Comparison of ENCODE assay signal across 8 mouse cellular contexts in genomic region chr17:83109792-83110440, GRCm38 (mm10).
DNase-seq lines count a peak whose midpoint lies in the region; ATAC-seq and TF ChIP-seq lines count a peak whose summit lies in the region.

No protein-coding gene starts in this region.

- ATAC-seq in kidney, embryonic 16.5 days (ENCODE audit: low FRiP score, low TSS enrichment), result no peak
- no peak for ATAC-seq in embryonic facial prominence, embryonic 13.5 days (ENCODE audit: insufficient number of reproducible peaks, insufficient read depth, low FRiP score, low TSS enrichment, low read depth)
- peak; percentile 67 for ATAC-seq in heart, embryonic 14.5 days (ENCODE audit: insufficient number of reproducible peaks, insufficient read depth, low FRiP score, low read depth)
- ATAC-seq in erythroid progenitor cell, adult 5-6 weeks (replicated peaks; ENCODE audit: low FRiP score, poor library complexity, severe bottlenecking), result no peak

- no peaks in the 10 kb centered on the region for H3K27me3 ChIP-seq in kidney, embryonic 16.5 days (ENCODE audit: insufficient read depth, low read length)
- peaks cover 92% of the 10 kb centered on the region for H3K27me3 ChIP-seq in embryonic facial prominence, embryonic 13.5 days
- no peaks in the 10 kb centered on the region for H3K27me3 ChIP-seq in heart, embryonic 14.5 days (ENCODE audit: control insufficient read depth, insufficient read depth, low read length)

- no peak overlapping the region for H3K4me3 ChIP-seq in kidney, embryonic 16.5 days (ENCODE audit: low read length)
- no peak overlapping the region for H3K4me3 ChIP-seq in embryonic facial prominence, embryonic 13.5 days
- no peak overlapping the region for H3K4me3 ChIP-seq in heart, embryonic 14.5 days (ENCODE audit: control insufficient read depth in 1 of 2, insufficient read depth in 1 of 2, low read depth in 1 of 2, low read length in 2 of 2)
- H3K4me3 ChIP-seq in left cerebral cortex, adult 2 months, result no peak overlapping the region

- DNase-seq in kidney, adult 18-20 months, result no peak
- DNase-seq in left cerebral cortex, adult 2 months (ENCODE audit: extremely low spot score in 1 of 2, low spot score in 2 of 2), result peak; percentile 29 to 65
- DNase-seq in right cerebral cortex, adult 2 months (ENCODE audit: low spot score in 2 of 2), result peak; percentile 73 to 74
- DNase-seq in thymus, postnatal 0 days (ENCODE audit: low spot score), result no peak

- no peak overlapping the region for H3K4me2 ChIP-seq in kidney, embryonic 16.5 days (replicated peaks; ENCODE audit: low read depth, low read length)
- H3K4me2 ChIP-seq in embryonic facial prominence, embryonic 13.5 days, result no peak overlapping the region
- H3K4me2 ChIP-seq in heart, embryonic 14.5 days (ENCODE audit: low read length), result peak overlapping the region; percentile 9; the same call in 1 of the 2 replicates

- no peaks in the 10 kb centered on the region for H3K36me3 ChIP-seq in kidney, embryonic 16.5 days (ENCODE audit: insufficient read depth, low read length)
- H3K36me3 ChIP-seq in embryonic facial prominence, embryonic 13.5 days, result no peaks in the 10 kb centered on the region
- no peaks in the 10 kb centered on the region for H3K36me3 ChIP-seq in heart, embryonic 14.5 days (ENCODE audit: control insufficient read depth, insufficient read depth, low read length)

- intact Hi-C loops in left cerebral cortex, adult 2 months (cut with DNase I), result no loop called here

- 61% methylated on average over 10 of the region's 10 CpGs for WGBS in kidney, embryonic 16.5 days
- WGBS in embryonic facial prominence, embryonic 13.5 days, result 37% methylated on average over 10 of the region's 10 CpGs
- 11% methylated on average over 10 of the region's 10 CpGs for WGBS in heart, embryonic 14.5 days

- no peaks in the 10 kb centered on the region for H3K9me3 ChIP-seq in kidney, embryonic 16.5 days (ENCODE audit: low read length)
- H3K9me3 ChIP-seq in embryonic facial prominence, embryonic 13.5 days, result no peaks in the 10 kb centered on the region
- no peaks in the 10 kb centered on the region for H3K9me3 ChIP-seq in heart, embryonic 14.5 days (ENCODE audit: control insufficient read depth, low read length)

- TF ChIP-seq CTCF in left cerebral cortex, adult 2 months (IDR thresholded peaks at IDR 0.05), result no peak

- H3K4me1 ChIP-seq in kidney, embryonic 16.5 days (ENCODE audit: insufficient read depth, low read length), result peaks cover 13% of the 10 kb centered on the region
- H3K4me1 ChIP-seq in embryonic facial prominence, embryonic 13.5 days, result peaks cover 21% of the 10 kb centered on the region
- peaks cover 28 to 40% of the 10 kb centered on the region in 2 experiments for H3K4me1 ChIP-seq in heart, embryonic 14.5 days (ENCODE audit: control insufficient read depth in 2 of 2, insufficient read depth in 2 of 2, low read length in 2 of 2)

- H3K27ac ChIP-seq in kidney, embryonic 16.5 days (ENCODE audit: low read length), result peak overlapping the region; percentile 50
- H3K27ac ChIP-seq in embryonic facial prominence, embryonic 13.5 days, result 0 out of 2 replicates have a peak overlapping the region, but pooled peaks have one; percentile 48
- H3K27ac ChIP-seq in heart, embryonic 14.5 days (replicated peaks in 1 of 2; ENCODE audit: control insufficient read depth in 1 of 2, insufficient read depth in 1 of 2, low read depth in 2 of 2, low read length in 2 of 2), result peak overlapping the region; percentile 80 to 88
- no peak overlapping the region for H3K27ac ChIP-seq in left cerebral cortex, adult 2 months

- no peak overlapping the region for H3K9ac ChIP-seq in kidney, embryonic 16.5 days (replicated peaks; ENCODE audit: low read length)
- no peak overlapping the region for H3K9ac ChIP-seq in embryonic facial prominence, embryonic 13.5 days
- H3K9ac ChIP-seq in heart, embryonic 14.5 days (ENCODE audit: low read length), result peak overlapping the region; percentile 2; the same call in 1 of the 2 replicates

Comparison
In these comparisons a context has a peak if more than half of its experiments do, and no peak if none do; other contexts are left out.
1. DNase-seq: peak in left cerebral cortex, adult 2 months (2 of 2) and right cerebral cortex, adult 2 months (2 of 2); none in kidney, adult 18-20 months (single experiment) and thymus, postnatal 0 days (single experiment).